Mouse (Mus musculus) lung, postnatal 0 days (tissue): ENCODE results near the gene S1pr3. TPM values are rescaled to one million over a fixed set of nuclear protein-coding genes. Genes with fewer than 3 reads are reported as not detected.

Experiments
- ATAC-seq: fragments of 200-750 bp; cut with Nextera tagmentation; 2 replicates; pipeline ENCODE4 v1.8.0; 2017; ENCODE audit warnings: moderate library complexity
- DNase-seq: peaks from one replicate; pipeline ENCODE4 v3.0.0-alpha.2; 2016; ENCODE audit warnings: low spot score
- H3K27ac ChIP-seq: fragments of 300-500 bp; sonication (generic); 2 replicates; pipeline ENCODE4 v1.5.1; 2014; ENCODE audit warnings: antibody characterized with exemption, mild to moderate bottlenecking, low read length, mixed read lengths
- H3K27me3 ChIP-seq: fragments of 300-500 bp; sonication (generic); replicated peaks from 2 replicates; pipeline ENCODE4 v1.6.1; 2014; ENCODE audit warnings: low read length, mixed read lengths; ENCODE audit not compliant: insufficient read depth
- H3K36me3 ChIP-seq: fragments of 300-500 bp; sonication (generic); 2 replicates; pipeline ENCODE4 v1.6.1; 2014; ENCODE audit warnings: low read length, mixed read lengths; ENCODE audit not compliant: insufficient read depth
- H3K4me1 ChIP-seq: fragments of 300-500 bp; sonication (generic); 2 replicates; pipeline ENCODE4 v1.6.1; 2014; ENCODE audit warnings: antibody characterized with exemption, low read depth, low read length, mixed read lengths; ENCODE audit not compliant: insufficient read depth
- H3K4me2 ChIP-seq: fragments of 300-500 bp; sonication (generic); replicated peaks from 2 replicates; pipeline ENCODE4 v1.6.1; 2014; ENCODE audit warnings: low read depth, mild to moderate bottlenecking, low read length, moderate library complexity, mixed read lengths
- H3K4me3 ChIP-seq: fragments of 300-500 bp; sonication (generic); 2 replicates; pipeline ENCODE4 v1.5.1; 2014; ENCODE audit warnings: low read depth, low read length
- H3K9ac ChIP-seq: fragments of 300-500 bp; sonication (generic); replicated peaks from 2 replicates; pipeline ENCODE4 v1.6.1; 2014; ENCODE audit warnings: low read depth, mild to moderate bottlenecking
- H3K9me3 ChIP-seq: fragments of 300-500 bp; sonication (generic); 2 replicates; pipeline ENCODE4 v1.6.1; 2016; ENCODE audit warnings: low read length, mixed read lengths
- CTCF ChIP-seq: IDR thresholded peaks from 2 replicates; pipeline ENCODE4 v1.5.1; 2016; ENCODE audit warnings: antibody characterized with exemption, mild to moderate bottlenecking
- EP300 ChIP-seq: IDR thresholded peaks from 2 replicates; pipeline ENCODE4 v1.6.1; 2016; ENCODE audit warnings: antibody characterized with exemption, mild to moderate bottlenecking, control low read depth
- WGBS: fragments of 180-500 bp; shearing (Covaris S2); extraction: QIAGEN DNeasy Blood & Tissue Kit; methylation state at CpG from one replicate; pipeline ENCODE4 v1.1.7; 2014; 5-methylcytosine and 5-hydroxymethylcytosine counted together
- polyA plus RNA-seq: library from polyadenylated mRNA; unstranded; fragments of >200 nt; fragmentation: Nextera tagmentation; extraction: Ambion mirVana; gene quantifications from 2 replicates; pipeline ENCODE4 v1.2.1, GENCODE M21; 2015

The S1pr3 gene
- polyA plus RNA-seq, 1 experiment from 2014 or later: 44.5 TPM

GRCm38 (mm10) chr13:51400736-51401501 lies 7.5 kb upstream of the S1pr3 start:
- Histone ChIP-seq H3K4me2 (peak overlapping the region; percentile 57), H3K4me1 (no peaks in the 10 kb centered on the region), H3K36me3 (no peaks in the 10 kb centered on the region), H3K27ac (no peak overlapping the region), H3K9ac (no peak overlapping the region), H3K4me3 (peak overlapping the region; percentile 20), H3K9me3 (no peaks in the 10 kb centered on the region), H3K27me3 (no peaks in the 10 kb centered on the region)
- DNase-seq: peak; percentile 52
- no peak for TF ChIP-seq CTCF
- no peak for TF ChIP-seq EP300
- no peak for ATAC-seq
- 7% methylated on average over 20 of the region's 20 CpGs for WGBS

- 70% methylated on average over 4 of the region's 4 CpGs for WGBS
- no peak for ATAC-seq
- peak; percentile 43 for DNase-seq
- H3K27ac ChIP-seq: 0 out of 2 replicates have a peak overlapping the region, but pooled peaks have one; percentile 27
- H3K4me1 ChIP-seq: no peaks in the 10 kb centered on the region
- H3K27me3 ChIP-seq: 0 out of 2 replicates have a peak, but pooled peaks cover 4% of the 10 kb centered on the region
- H3K4me3 ChIP-seq: no peak overlapping the region
- no peak overlapping the region for H3K9ac ChIP-seq
- TF ChIP-seq EP300 (no peak), CTCF (no peak)
- H3K36me3 ChIP-seq: no peaks in the 10 kb centered on the region
- no peaks in the 10 kb centered on the region for H3K9me3 ChIP-seq
- no peak overlapping the region for H3K4me2 ChIP-seq
Observed at GRCm38 (mm10) chr13:51404566-51404965, 3.9 kb upstream of the S1pr3 start.

- H3K27ac ChIP-seq: no peak overlapping the region
- DNase-seq: peak; percentile 71
- TF ChIP-seq CTCF (no peak), EP300 (peak; percentile 76)
- H3K4me2 ChIP-seq: no peak overlapping the region
- no peaks in the 10 kb centered on the region for H3K36me3 ChIP-seq
- peak; percentile 50 for ATAC-seq
- 0 out of 2 replicates have a peak, but pooled peaks cover 4% of the 10 kb centered on the region for H3K27me3 ChIP-seq
- H3K4me1 ChIP-seq: no peaks in the 10 kb centered on the region
- H3K4me3 ChIP-seq: no peak overlapping the region
- H3K9ac ChIP-seq: no peak overlapping the region
- H3K9me3 ChIP-seq: no peaks in the 10 kb centered on the region
- WGBS: 52% methylated on average over 13 of the region's 13 CpGs
Observed at GRCm38 (mm10) chr13:51405731-51406320, 2.6 kb upstream of the S1pr3 start.

- H3K9ac ChIP-seq: no peak overlapping the region
- H3K4me3 ChIP-seq: peak overlapping the region; percentile 47; the same call in 1 of the 2 replicates
- TF ChIP-seq CTCF (no peak), EP300 (no peak)
- H3K27ac ChIP-seq: peak overlapping the region; percentile 51; the same call in 1 of the 2 replicates
- ATAC-seq (no peak), DNase-seq (peak; percentile 57)
- H3K4me2 ChIP-seq: peak overlapping the region; percentile 57; the same call in 1 of the 2 replicates
- no peaks in the 10 kb centered on the region for H3K4me1 ChIP-seq
- no peaks in the 10 kb centered on the region for H3K9me3 ChIP-seq
- H3K27me3 ChIP-seq: 0 out of 2 replicates have a peak, but pooled peaks cover 4% of the 10 kb centered on the region
- no peaks in the 10 kb centered on the region for H3K36me3 ChIP-seq
- WGBS: 37% methylated on average over 13 of the region's 13 CpGs
Observed at GRCm38 (mm10) chr13:51407541-51408217, 760 bp upstream of the S1pr3 start.

GRCm38 (mm10) chr13:51409936-51410481 lies 1.6 kb downstream of the S1pr3 start:
- no peak for DNase-seq
- WGBS: 54% methylated on average over 6 of the region's 6 CpGs
- Histone ChIP-seq H3K27me3 (0 out of 2 replicates have a peak, but pooled peaks cover 4% of the 10 kb centered on the region), H3K4me3 (peak overlapping the region; percentile 47), H3K36me3 (peaks cover 1% of the 10 kb centered on the region), H3K4me1 (no peaks in the 10 kb centered on the region), H3K9me3 (no peaks in the 10 kb centered on the region), H3K4me2 (peak overlapping the region; percentile 57), H3K9ac (no peak overlapping the region; the same call in 1 of the 2 replicates), H3K27ac (peak overlapping the region; percentile 71)
- peak; percentile 2; the same call in 1 of the 2 replicates for ATAC-seq
- no peak for TF ChIP-seq CTCF
- TF ChIP-seq EP300: no peak

GRCm38 (mm10) chr13:51411243-51411642 lies 2.8 kb downstream of the S1pr3 start:
- Histone ChIP-seq H3K36me3 (peaks cover 6% of the 10 kb centered on the region), H3K27me3 (0 out of 2 replicates have a peak, but pooled peaks cover 4% of the 10 kb centered on the region), H3K4me1 (no peaks in the 10 kb centered on the region), H3K9me3 (no peaks in the 10 kb centered on the region), H3K9ac (peak overlapping the region; percentile 36), H3K27ac (peak overlapping the region; percentile 71), H3K4me3 (peak overlapping the region; percentile 47), H3K4me2 (peak overlapping the region; percentile 57)
- WGBS: 41% methylated on average over 9 of the region's 9 CpGs
- ATAC-seq (no peak), DNase-seq (peak; percentile 35)
- TF ChIP-seq CTCF: no peak
